Mouse (Mus musculus): Measurements from ENCODE around the gene C5ar1.
"Not testable (repeated sequence)": the region's sequence is repeated elsewhere in the genome, so short reads cannot be mapped to it uniquely, and the experiment has no call there.

C5ar1 gene

DNA sequence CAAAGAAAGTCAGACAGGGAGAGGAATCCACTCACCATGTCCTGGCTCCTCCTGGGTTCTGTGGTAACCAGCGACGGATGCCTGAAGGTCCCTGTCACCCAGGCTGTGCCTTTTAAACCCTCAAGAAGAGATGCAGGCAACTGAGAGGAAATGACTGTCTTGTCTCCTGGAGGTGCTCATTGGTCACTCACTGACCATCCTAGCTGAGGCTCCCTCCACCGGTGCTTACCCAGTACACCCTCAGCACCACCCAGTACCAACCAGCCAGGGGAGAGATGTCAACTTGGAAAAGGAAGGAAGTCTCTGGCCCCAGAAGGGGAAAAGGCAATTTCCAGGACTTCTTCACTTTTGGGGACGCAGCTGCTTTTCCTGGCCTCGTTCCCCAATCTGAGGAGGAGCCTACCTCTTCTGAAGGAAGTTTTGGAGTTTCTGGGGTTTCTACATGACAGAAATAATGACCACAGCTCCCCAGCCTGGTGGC, at the start of gene C5ar1:
Gene C5ar1 (minus strand): TSS at position 431 of the 481 bp plus-strand sequence.
- DNase-seq (ENCODE audit: extremely low read depth, insufficient read length, low spot score) = no peak

DNA sequence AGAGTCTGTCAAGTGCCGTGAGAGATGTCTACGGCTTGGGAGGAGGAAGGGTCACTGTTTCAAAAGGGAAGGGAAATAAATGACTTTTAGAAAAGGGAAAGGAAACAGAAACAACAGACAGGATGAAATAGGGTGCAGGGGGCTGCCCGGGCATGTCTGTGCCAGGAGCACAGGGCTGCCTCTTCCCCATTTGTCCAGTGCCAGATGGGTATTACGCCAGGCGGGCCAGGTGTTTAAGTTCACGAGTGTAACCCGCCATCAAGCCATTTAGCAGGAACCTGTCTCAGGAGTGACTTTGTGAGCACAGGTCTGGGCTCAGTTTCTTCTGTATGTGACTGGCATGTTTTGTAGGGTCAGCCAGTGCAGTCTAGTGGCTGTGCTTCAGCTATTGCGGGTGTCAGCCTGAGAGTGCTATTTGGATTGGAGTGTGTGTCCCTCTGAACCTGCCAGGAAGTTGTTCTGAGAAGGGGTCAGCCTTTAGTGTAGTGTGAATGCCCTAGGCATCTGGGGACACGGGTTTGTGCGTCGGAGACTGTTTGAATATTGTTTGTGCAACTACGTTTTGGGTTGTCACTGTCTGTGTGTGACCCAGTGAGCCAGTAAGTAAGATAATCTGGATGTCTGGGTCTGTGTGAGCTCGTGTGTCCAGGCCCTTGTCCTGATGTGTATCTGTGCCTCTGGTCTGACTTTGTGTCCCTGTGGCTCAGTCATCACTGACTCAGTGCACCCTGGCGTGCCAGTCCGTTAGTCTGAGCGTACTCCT, 49.4 kb upstream of the C5ar1 start:
- no peak for DNase-seq (ENCODE audit: extremely low read depth, insufficient read length, low spot score)

DNA sequence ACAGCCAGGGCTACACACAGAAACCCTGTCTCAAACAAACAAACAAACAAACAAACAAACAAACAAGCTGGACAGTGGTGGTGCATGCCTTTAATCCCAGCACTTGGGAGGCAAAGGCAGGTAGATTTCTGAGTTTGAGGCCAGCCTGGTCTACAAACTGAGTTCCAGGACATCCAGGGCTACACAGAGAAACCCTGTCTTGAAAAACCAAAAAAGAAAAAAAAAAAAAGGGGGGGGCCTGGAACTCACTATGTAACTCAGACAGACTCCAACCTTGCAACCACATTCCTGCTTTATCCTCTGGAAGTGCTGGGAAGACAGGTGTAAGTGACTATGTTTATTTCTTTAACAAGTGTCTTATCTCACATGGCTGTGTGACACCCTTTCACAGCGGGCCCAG, 48.8 kb upstream of the C5ar1 start, which contains the start of gene Bbc3:
Gene Bbc3 (plus strand): TSS at position 301 of the 400 bp plus-strand sequence.
- not testable (repeated sequence) for DNase-seq (ENCODE audit: extremely low read depth, insufficient read length, low spot score)

DNA sequence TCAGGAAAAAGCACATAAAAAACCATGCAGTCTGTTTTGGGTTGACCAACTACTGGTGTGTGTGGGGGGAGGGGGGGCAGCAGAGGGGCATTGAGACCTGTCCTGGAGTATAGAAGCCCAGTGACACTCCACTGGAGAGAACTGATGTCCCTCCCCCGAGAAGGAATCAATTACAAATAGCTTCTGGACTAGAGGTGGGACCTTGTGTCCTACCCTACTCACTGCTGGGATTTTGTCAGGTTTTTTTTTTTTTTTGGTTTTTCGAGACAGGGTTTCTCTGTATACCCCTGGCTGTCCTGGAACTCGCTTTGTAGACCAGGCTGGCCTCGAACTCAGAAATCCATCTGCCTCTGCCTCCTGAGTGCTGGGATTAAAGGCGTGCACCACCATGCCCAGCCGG, 47.8 kb upstream of the C5ar1 start:
- DNase-seq (ENCODE audit: extremely low read depth, insufficient read length, low spot score) = not testable (repeated sequence)

DNA sequence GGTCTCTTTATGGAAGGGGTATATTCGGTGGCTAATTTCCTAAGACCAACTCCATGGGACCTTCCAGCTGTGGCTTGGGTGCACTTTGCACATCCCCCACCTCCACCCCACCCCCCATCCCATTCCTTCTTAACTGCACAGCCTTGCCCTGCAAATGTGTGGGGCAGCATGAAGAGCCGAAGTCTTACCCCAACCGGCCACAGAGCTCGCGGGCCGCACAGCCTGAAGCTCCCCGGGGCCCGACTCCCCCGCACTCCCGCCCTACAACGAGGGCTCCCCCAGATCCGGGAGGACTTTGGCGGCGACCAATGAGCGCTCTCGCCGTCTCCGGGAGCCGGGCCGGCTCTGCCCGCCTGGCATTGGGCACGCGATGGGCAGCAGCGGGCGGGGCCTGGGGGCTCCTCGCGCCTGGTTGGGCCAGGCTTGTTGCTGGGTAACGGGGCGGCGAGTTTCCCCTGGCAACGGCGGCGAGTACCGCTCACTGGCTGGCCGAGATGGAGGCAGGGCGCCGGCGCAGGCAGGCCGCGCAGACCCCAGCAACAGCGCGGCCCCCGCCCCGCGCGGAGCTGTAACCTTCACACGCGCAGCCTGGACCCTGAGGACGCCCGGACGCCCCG, 40.2 kb upstream of the C5ar1 start:
- DNase-seq (ENCODE audit: extremely low read depth, insufficient read length, low spot score) = peak; percentile 48

DNA sequence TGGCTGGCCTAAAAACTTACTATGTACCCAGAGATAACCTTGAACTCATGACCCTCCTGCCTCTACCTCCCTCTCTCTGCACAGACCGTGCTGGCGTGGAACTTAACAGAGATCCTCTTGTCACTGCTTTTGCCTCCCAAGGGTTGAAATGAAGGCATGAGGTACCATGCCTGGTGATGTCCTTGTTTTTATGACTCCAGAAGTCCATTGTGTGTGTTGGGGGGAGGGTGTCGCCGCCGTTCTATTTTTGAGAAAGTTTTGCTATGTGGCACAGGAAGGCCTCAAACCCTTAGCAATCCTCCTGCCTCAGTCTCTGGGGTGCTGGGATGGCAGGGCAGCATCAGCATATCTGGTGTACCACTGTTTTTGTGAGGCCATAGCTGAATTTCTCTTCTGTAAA, 39.6 kb upstream of the C5ar1 start:
- DNase-seq (ENCODE audit: extremely low read depth, insufficient read length, low spot score) = no peak

DNA sequence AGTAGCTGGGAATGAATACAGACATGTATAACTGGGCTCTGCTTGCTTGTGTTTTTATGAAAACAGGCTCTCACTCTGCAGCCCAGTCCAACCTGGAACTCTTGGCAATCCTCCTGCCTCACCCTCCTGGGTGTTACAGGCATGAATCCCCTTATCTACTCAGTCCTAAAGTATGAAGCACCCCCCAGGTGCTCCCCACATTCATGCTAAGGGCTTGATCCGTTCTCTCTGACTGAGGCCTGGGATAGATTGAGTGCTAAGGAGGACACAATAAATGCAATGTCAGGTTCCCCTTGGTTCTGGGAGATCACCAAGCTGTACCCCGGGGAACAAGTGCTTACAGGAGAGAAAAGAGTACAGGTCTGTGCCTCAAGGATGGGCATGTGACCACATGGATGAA, 38.3 kb upstream of the C5ar1 start:
- DNase-seq (ENCODE audit: extremely low read depth, insufficient read length, low spot score) = no peak

DNA sequence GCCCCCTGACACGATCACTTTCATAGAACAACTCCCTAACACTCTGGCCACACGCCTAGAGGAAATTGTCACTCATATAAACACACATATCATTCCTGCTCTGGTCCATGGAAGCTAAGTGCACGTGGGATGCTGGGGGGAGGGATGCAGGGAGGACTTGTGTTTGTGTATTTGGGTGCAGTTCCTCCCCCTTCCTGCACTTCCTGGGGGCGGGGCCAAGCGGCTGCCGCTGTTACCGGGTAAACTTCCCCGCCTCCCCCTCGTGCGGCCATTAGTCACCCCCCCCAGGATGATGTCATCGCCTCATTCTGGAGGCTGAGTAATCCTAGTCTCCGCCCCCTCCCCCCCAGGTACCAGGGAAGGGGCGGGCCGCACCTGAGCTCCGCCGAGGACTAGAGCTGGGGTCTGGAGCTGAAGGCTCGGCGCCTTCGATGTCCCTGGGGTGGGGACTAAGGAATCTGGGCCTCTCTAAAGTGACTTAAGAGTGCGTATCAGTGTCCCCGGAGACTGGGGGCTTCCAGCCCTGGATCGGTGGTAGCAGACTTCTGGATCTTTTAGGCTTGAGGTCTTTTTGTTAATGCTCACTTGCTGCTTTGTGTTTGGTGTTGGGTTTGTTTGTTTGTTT, 37.5 kb upstream of the C5ar1 start:
- peak; percentile 81 for DNase-seq (ENCODE audit: extremely low read depth, insufficient read length, low spot score)

DNA sequence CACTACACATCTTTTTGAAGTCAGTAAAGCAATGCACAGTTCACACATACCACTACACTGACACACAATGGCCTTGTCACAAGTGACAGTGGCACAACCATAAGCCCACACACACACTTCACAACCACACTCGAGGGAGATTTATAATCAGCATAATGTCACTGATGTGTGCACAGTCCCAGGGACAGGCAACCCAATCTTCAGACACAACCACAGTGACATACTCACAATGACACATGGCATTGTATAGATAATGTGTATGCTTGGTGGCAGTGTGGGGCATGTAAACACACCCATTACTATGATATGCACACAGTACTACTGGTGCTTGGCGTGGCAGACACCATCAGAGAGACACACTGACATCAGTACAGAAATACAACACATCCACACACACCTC, 36.8 kb upstream of the C5ar1 start:
- no peak for DNase-seq (ENCODE audit: extremely low read depth, insufficient read length, low spot score)

DNA sequence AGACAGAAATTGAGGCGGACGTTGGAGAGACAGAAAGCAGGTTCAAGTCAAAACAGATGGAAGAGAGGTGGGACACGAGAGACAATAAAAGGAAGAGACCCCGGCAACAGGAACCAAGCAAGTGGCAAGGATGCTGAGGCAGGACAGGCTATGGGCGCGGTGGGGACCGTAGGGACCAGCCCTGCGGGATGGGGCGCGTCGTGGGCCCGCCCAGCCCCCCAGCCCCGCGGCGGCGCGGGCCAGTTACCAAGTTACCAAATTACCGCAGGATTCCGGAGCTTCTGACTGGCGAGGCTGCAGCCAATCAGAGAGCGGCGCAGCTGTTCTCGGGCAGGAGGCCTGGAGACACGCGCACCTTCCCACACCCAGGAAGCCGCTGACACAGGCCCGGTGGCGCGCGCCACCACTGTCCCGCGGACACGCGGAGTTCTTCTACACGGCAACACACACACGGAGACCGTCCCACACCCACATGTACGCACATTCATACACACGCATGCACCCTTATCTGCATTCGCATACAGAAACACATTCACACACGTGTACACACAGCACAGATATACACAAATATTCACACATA, 36.1 kb upstream of the C5ar1 start:
- DNase-seq (ENCODE audit: extremely low read depth, insufficient read length, low spot score) = peak; percentile 94

DNA sequence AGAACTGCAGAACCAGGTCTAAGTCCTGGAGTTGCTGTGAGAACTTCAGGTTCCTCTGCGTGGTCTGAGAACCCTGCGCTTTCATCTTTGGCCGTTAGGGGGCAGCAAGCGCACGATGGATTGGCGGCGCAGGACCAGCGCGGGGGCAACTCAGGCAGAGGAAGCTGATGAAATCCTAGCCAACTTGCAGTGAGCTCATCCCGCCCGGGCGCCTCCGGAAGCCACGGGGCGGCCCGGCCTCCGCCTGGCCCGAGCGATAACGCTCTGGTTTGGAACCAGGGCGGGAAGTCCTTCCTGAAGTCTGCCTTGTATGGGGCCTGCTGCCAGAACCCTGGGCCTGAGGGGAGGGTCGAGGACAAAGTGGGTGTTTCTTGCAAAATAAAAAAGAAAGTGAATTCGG, 35.5 kb upstream of the C5ar1 start:
- DNase-seq (ENCODE audit: extremely low read depth, insufficient read length, low spot score) = peak; percentile 99

DNA sequence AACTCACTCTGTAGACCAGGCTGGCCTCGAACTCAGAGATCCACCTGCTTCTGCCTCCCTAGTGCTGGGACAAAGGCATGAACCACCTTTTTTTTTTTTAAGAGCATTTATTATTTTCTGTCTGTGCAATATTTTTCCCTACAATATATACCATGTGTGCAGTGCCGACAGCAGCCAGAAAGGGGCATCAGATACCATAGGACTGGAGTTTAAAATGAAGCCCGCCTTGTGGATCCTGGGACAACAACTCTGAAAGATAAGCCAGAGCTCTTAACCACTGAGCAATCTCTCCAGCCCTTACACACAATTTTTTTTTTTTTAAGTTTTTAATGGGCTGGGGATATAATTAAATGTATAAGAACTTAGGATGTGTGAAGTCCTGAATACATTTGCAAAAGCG, 35.0 kb upstream of the C5ar1 start:
- no peak for DNase-seq (ENCODE audit: extremely low read depth, insufficient read length, low spot score)

DNA sequence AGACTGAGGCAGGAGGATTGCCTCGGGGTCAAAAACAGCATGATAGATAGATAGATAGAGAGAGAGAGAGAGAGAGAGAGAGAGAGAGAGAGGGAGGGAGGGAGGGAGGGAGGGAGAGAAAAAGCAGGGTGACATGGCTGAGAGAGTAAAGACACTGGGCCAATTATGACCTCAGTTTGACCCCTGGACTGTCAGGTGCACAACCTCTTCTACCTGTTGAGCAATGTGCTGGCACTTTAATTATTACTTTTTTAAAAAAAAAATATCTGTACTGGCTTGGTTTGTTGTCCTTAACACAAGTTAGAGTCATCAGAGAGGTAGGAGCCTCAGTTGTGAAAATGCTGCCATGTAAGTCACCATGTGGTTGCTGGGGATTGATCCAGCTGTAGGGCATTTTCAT, 28.5 kb upstream of the C5ar1 start:
- no peak for DNase-seq (ENCODE audit: extremely low read depth, insufficient read length, low spot score)

DNA sequence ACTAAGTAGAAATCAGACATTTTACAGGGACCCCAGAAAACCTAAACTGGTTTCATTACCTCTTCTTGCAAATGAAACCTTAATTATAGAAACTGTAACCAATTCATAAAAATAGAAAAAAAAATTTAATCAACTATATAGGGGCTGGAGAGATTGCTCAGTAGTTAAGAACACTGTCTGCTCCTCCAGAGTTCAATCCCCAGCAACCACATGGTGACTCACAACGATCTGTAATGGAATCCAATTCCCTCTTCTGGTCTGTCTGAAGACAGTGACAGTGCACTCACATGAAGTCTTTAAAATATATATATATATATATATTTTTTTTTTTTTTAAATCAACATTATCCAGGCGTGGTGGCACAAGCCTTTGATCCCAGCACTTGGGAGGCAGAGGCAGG, 27.7 kb upstream of the C5ar1 start:
- DNase-seq (ENCODE audit: extremely low read depth, insufficient read length, low spot score) = no peak

DNA sequence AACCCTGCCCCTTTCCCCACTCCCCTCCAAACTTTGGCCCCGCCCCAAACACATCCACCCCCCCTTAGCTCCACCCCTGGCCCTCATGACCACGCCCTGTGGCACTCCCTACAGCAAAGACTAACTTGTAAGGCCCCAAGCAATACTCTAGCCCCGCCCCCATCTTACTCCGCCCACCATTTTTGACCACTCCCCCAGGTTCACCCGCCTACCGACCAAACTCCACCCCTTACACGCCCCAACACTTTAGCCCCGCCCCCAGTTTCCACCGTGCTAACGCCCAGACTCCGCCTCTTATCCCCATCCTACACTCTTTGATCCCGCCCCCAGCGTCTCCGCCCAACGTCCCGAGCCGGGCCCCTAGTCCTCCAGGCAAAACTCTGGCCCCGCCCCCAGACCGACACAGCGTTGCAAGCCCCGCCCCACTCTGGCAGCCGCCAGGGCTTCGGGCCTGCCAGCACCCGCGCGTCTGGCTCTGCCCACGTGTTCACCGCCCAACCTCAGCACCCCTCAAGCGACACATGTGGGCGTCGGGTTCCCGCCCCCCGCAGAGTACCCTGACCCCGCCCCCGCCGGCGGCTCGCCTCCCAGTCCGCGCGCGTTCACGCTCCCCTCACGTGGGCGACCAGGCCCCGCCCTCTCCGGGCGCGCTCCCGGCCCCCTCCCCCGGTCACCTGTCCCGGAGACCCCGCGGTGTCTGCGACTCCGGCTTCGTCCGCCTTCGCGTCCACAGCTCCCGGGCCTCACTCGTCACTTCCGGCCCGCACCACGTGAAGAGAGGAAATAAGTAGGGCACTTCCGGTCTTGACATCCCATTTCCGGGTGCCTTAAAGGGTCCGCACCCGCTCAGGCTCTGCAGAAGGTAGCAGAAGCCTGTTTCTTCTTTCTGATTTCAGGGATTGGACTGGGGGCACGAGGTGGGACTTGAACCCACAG, 27.0 kb upstream of the C5ar1 start, which contains the start of gene Ccdc9:
Gene Ccdc9 (minus strand): TSS at position 770 of the 936 bp plus-strand sequence.
- peak; percentile 98 for DNase-seq (ENCODE audit: extremely low read depth, insufficient read length, low spot score)

DNA sequence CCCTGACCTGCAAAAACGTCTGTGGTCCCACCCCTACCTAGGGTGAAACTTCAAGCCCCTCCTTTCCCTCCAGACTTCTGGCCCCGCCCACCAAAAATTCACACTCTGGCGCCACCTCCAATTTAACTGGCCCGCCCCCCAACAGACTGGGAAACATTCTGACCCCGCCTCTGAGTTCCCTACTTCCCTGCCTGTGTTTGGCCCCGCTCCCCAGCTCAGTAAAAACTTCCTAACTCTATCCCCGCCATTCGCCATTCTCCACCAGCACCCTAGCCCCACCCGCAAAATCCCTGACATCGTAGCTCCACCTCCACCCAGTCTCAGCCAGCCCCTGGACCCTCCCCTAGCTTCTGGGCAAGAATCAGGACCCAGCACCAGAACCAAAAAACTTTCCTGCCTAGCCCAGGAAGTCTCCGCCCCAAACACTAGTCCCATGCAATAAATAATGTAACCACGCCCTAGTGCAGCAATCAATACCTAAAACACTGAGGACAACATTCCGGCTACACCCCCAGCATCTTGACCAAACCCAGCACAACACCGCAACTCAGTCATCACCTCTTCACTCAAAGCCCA, 26.2 kb upstream of the C5ar1 start:
- DNase-seq (ENCODE audit: extremely low read depth, insufficient read length, low spot score) = no peak

DNA sequence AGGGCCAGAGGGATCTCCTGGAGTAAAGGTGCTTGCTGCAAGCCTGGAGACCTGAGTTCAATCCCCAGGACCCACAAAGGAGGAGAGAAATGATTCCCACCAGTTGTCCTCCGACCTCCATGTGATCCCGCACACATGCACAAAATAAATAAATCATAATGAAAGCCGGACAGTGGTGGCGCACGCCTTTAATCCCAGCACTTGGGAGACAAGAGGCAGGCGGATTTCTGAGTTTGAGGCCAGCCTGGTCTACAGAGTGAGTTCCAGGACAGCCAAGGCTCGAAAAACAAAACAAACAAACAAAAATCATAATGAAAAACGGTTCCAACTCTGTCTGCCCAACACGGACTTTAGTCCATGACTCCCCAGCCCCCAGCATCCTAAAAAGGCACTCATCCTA, 25.6 kb upstream of the C5ar1 start:
- DNase-seq (ENCODE audit: extremely low read depth, insufficient read length, low spot score) = no peak

DNA sequence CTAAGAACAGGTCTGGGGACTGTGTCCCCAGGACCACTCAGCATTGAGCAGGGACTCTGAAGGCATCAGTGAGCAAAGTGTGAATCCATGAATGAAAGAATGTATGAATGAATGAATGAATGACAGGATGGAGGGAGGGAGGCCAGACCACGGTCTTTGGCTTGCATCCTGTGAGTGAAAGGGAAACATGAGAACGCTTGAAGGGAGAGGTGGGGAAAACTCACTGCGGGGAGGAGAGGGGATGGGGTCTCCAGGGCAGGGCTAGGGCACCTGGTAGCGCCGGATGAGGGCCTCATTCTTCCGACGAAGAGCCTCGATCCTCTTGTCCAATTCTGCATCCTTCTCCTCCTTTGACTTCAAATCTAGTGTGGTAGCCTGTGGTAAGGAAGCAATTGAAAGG, 24.7 kb upstream of the C5ar1 start:
- DNase-seq (ENCODE audit: extremely low read depth, insufficient read length, low spot score) = no peak

DNA sequence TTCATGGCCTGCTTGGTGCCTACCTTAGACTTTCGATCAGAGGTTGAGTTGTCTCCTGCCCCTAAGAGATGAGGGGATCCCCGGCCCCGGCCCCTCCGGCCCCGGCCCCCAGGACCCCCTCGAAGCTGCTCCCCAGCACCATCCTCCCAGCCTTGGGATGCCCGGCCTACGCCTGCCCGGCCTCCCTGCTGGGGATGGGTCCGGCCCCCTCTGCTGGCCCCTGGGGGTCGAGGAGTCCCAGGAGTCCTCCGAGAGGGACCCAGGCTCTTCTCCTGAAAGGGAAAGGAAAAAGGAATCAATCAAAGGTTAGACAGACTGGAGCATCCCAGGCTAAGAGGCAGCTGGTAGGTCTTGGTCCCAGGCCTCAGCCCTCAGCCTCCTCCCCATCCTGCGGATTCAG, 23.0 kb upstream of the C5ar1 start:
- DNase-seq (ENCODE audit: extremely low read depth, insufficient read length, low spot score) = no peak

DNA sequence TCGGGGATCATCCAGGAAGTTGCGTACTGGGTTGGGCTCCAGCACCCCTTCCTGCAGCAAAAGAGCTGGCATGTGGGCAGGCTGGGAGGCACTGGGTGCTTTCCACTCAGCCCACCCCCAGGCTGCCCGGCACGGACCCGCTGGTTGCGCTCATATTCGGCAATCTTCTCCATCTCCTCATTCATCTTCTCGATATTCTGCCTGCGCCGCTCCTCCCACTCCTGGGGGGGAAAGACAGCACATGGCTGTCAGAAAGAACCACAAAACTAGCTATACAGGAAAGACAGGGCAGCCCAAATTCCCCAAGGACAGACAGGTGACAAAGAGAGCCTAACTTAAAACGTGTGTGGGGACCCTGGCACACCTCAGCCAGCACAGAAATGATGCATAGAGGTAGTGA, 21.4 kb upstream of the C5ar1 start:
- no peak for DNase-seq (ENCODE audit: extremely low read depth, insufficient read length, low spot score)

All from 3134 (cell line).